Mouse (Mus musculus): ENCODE data around the gene Vmn1r223.

GRCm38 (mm10) chr13:23279992-23280391, 33.1 kb downstream of the Vmn1r223 start:
- no peak for TF ChIP-seq CTCF (IDR thresholded peaks at IDR 0.05; ENCODE audit: borderline replicate concordance, control insufficient read depth, extremely low read depth, insufficient read depth, low read length, poor library complexity)
- no peak for TF ChIP-seq POLR2A (IDR thresholded peaks at IDR 0.05; ENCODE audit: control insufficient read depth, extremely low read depth, insufficient read depth, low read length, poor library complexity)

All from thymus, adult 2 months (tissue).